Mouse (Mus musculus) lung, postnatal 0 days (tissue): ENCODE measurements around the gene P4ha1. TPM values are rescaled to one million over a fixed set of nuclear protein-coding genes. Genes with fewer than 3 reads are reported as not detected.
"Not testable (repeated sequence)": the region's sequence is repeated elsewhere in the genome, so short reads cannot be mapped to it uniquely, and the experiment has no call there.

Source experiments
- ATAC-seq: fragments of 200-750 bp; cut with Nextera tagmentation; 2 replicates; pipeline ENCODE4 v1.8.0; 2017; ENCODE audit warnings: moderate library complexity
- DNase-seq: peaks from one replicate; pipeline ENCODE4 v3.0.0-alpha.2; 2016; ENCODE audit warnings: low spot score
- H3K27ac ChIP-seq: fragments of 300-500 bp; sonication (generic); 2 replicates; pipeline ENCODE4 v1.5.1; 2014; ENCODE audit warnings: antibody characterized with exemption, mild to moderate bottlenecking, low read length, mixed read lengths
- H3K27me3 ChIP-seq: fragments of 300-500 bp; sonication (generic); replicated peaks from 2 replicates; pipeline ENCODE4 v1.6.1; 2014; ENCODE audit warnings: low read length, mixed read lengths; ENCODE audit not compliant: insufficient read depth
- H3K36me3 ChIP-seq: fragments of 300-500 bp; sonication (generic); 2 replicates; pipeline ENCODE4 v1.6.1; 2014; ENCODE audit warnings: low read length, mixed read lengths; ENCODE audit not compliant: insufficient read depth
- H3K4me1 ChIP-seq: fragments of 300-500 bp; sonication (generic); 2 replicates; pipeline ENCODE4 v1.6.1; 2014; ENCODE audit warnings: antibody characterized with exemption, low read depth, low read length, mixed read lengths; ENCODE audit not compliant: insufficient read depth
- H3K4me2 ChIP-seq: fragments of 300-500 bp; sonication (generic); replicated peaks from 2 replicates; pipeline ENCODE4 v1.6.1; 2014; ENCODE audit warnings: low read depth, mild to moderate bottlenecking, low read length, moderate library complexity, mixed read lengths
- H3K4me3 ChIP-seq: fragments of 300-500 bp; sonication (generic); 2 replicates; pipeline ENCODE4 v1.5.1; 2014; ENCODE audit warnings: low read depth, low read length
- H3K9ac ChIP-seq: fragments of 300-500 bp; sonication (generic); replicated peaks from 2 replicates; pipeline ENCODE4 v1.6.1; 2014; ENCODE audit warnings: low read depth, mild to moderate bottlenecking
- H3K9me3 ChIP-seq: fragments of 300-500 bp; sonication (generic); 2 replicates; pipeline ENCODE4 v1.6.1; 2016; ENCODE audit warnings: low read length, mixed read lengths
- CTCF ChIP-seq: IDR thresholded peaks from 2 replicates; pipeline ENCODE4 v1.5.1; 2016; ENCODE audit warnings: antibody characterized with exemption, mild to moderate bottlenecking
- EP300 ChIP-seq: IDR thresholded peaks from 2 replicates; pipeline ENCODE4 v1.6.1; 2016; ENCODE audit warnings: antibody characterized with exemption, mild to moderate bottlenecking, control low read depth
- WGBS: fragments of 180-500 bp; shearing (Covaris S2); extraction: QIAGEN DNeasy Blood & Tissue Kit; methylation state at CpG from one replicate; pipeline ENCODE4 v1.1.7; 2014; 5-methylcytosine and 5-hydroxymethylcytosine counted together
- polyA plus RNA-seq: library from polyadenylated mRNA; unstranded; fragments of >200 nt; fragmentation: Nextera tagmentation; extraction: Ambion mirVana; gene quantifications from 2 replicates; pipeline ENCODE4 v1.2.1, GENCODE M21; 2015

Gene P4ha1
- polyA plus RNA-seq, 1 experiment from 2014 or later, result 40.6 TPM

GRCm38 (mm10) chr10:59295241-59295811 is 27.8 kb upstream of the P4ha1 start:
- DNase-seq (peak; percentile 79), ATAC-seq (peak; percentile 58)
- H3K27ac ChIP-seq, result no peak overlapping the region
- no peaks in the 10 kb centered on the region for H3K4me1 ChIP-seq
- TF ChIP-seq CTCF, result peak; percentile 85
- no peak for TF ChIP-seq EP300
- no peaks in the 10 kb centered on the region for H3K27me3 ChIP-seq
- no peaks in the 10 kb centered on the region for H3K36me3 ChIP-seq
- no peak overlapping the region for H3K4me3 ChIP-seq
- no peaks in the 10 kb centered on the region for H3K9me3 ChIP-seq
- no peak overlapping the region for H3K9ac ChIP-seq
- WGBS, result 47% methylated on average over 8 of the region's 8 CpGs
- no peak overlapping the region for H3K4me2 ChIP-seq

DNA sequence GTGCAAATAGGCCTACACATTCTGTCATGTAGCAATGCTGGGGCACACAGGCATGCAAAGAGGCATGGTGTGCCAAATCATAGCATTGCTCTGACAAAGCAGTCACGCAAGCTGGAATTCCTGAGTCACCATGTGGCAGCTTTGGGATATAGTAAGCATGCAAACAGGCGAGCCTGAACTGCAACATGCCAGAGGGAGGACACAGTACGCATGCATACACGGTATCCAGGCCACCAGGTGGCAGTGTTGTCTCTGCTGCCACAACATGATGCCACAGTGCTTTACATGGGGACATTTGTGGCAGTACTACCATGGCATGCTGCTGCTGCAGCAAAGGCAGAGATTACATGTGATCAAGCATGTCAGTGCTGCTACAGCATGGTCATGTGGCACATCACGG is 26.8 kb upstream of the P4ha1 start:
- Histone ChIP-seq H3K4me1 (no peaks in the 10 kb centered on the region), H3K27ac (no peak overlapping the region), H3K9me3 (no peaks in the 10 kb centered on the region), H3K27me3 (no peaks in the 10 kb centered on the region), H3K4me2 (no peak overlapping the region), H3K4me3 (no peak overlapping the region), H3K36me3 (no peaks in the 10 kb centered on the region), H3K9ac (no peak overlapping the region)
- ATAC-seq (peak; percentile 76), DNase-seq (peak; percentile 88)
- TF ChIP-seq CTCF (peak; percentile 99), EP300 (no peak)
- WGBS, result 17% methylated on average over 5 of the region's 5 CpGs

- not testable (repeated sequence) for H3K27me3 ChIP-seq, H3K4me3 ChIP-seq, H3K27ac ChIP-seq, H3K36me3 ChIP-seq, H3K9me3 ChIP-seq, H3K4me2 ChIP-seq, H3K4me1 ChIP-seq, ATAC-seq, H3K9ac ChIP-seq, DNase-seq
- WGBS, result 87% methylated on average over 12 of the region's 12 CpGs
Observed at GRCm38 (mm10) chr10:59302671-59303070, 20.4 kb upstream of the P4ha1 start.

- no peak overlapping the region for H3K4me2 ChIP-seq
- H3K9me3 ChIP-seq, result no peaks in the 10 kb centered on the region
- DNase-seq (peak; percentile 49), ATAC-seq (peak; percentile 53)
- no peak overlapping the region for H3K4me3 ChIP-seq
- 41% methylated on average over 3 of the region's 3 CpGs for WGBS
- H3K27me3 ChIP-seq, result no peaks in the 10 kb centered on the region
- H3K36me3 ChIP-seq, result no peaks in the 10 kb centered on the region
- H3K9ac ChIP-seq, result no peak overlapping the region
- peaks cover 15% of the 10 kb centered on the region; the same call in 1 of the 2 replicates for H3K4me1 ChIP-seq
- TF ChIP-seq EP300 (no peak), CTCF (peak; percentile 80)
- no peak overlapping the region for H3K27ac ChIP-seq
Observed at GRCm38 (mm10) chr10:59308993-59309715, 13.9 kb upstream of the P4ha1 start.

GRCm38 (mm10) chr10:59310124-59310523 is 13.0 kb upstream of the P4ha1 start:
- ATAC-seq (no peak), DNase-seq (no peak)
- no peaks in the 10 kb centered on the region for H3K36me3 ChIP-seq
- peak overlapping the region; percentile 6; the same call in 1 of the 2 replicates for H3K27ac ChIP-seq
- TF ChIP-seq CTCF, result no peak
- TF ChIP-seq EP300, result no peak
- H3K27me3 ChIP-seq, result no peaks in the 10 kb centered on the region
- no peaks in the 10 kb centered on the region for H3K9me3 ChIP-seq
- H3K4me1 ChIP-seq, result peaks cover 15% of the 10 kb centered on the region; the same call in 1 of the 2 replicates
- 4% methylated on average over 2 of the region's 2 CpGs for WGBS
- no peak overlapping the region for H3K4me3 ChIP-seq
- no peak overlapping the region for H3K4me2 ChIP-seq
- no peak overlapping the region for H3K9ac ChIP-seq

GRCm38 (mm10) chr10:59310691-59311457 is 12.2 kb upstream of the P4ha1 start:
- Histone ChIP-seq H3K27ac (no peak overlapping the region), H3K4me2 (no peak overlapping the region), H3K9me3 (no peaks in the 10 kb centered on the region), H3K9ac (no peak overlapping the region), H3K27me3 (no peaks in the 10 kb centered on the region), H3K36me3 (no peaks in the 10 kb centered on the region), H3K4me3 (no peak overlapping the region), H3K4me1 (peaks cover 15% of the 10 kb centered on the region; the same call in 1 of the 2 replicates)
- no peak for TF ChIP-seq CTCF
- no peak for TF ChIP-seq EP300
- ATAC-seq (peak; percentile 64), DNase-seq (peak; percentile 68)
- 38% methylated on average over 6 of the region's 6 CpGs for WGBS
